Mouse (Mus musculus): ENCODE results near the gene Sall1. TPM values are rescaled to one million over a fixed set of nuclear protein-coding genes. Genes with fewer than 3 reads are reported as not detected.

Sall1 gene
- polyA plus RNA-seq, 1 experiment from 2014 or later: 5.8 TPM

GRCm38 (mm10) chr8:89026139-89026520 is 17.8 kb downstream of the Sall1 start:
- H3K4me2 ChIP-seq (ENCODE audit: low read length): peak overlapping the region; percentile 62
- no peak overlapping the region; the same call in 1 of the 2 replicates for H3K4me3 ChIP-seq (ENCODE audit: low read depth, low read length)
- peaks cover 3% of the 10 kb centered on the region; the same call in 1 of the 2 replicates for H3K27me3 ChIP-seq (ENCODE audit: control insufficient read depth, insufficient read depth, low read depth, low read length)
- H3K9ac ChIP-seq (ENCODE audit: low read depth, low read length): no peak overlapping the region
- no peak for ATAC-seq
- no peaks in the 10 kb centered on the region for H3K9me3 ChIP-seq (replicated peaks; ENCODE audit: control insufficient read depth, low read length, poor library complexity, severe bottlenecking)
- no peak overlapping the region for H3K27ac ChIP-seq (ENCODE audit: low read length)
- WGBS: 11% methylated on average over 12 of the region's 13 CpGs
- no peaks in the 10 kb centered on the region for H3K36me3 ChIP-seq (ENCODE audit: control insufficient read depth, insufficient read depth, low read length)
- peaks cover 10% of the 10 kb centered on the region for H3K4me1 ChIP-seq (ENCODE audit: control insufficient read depth, insufficient read depth, low read length)

- no peak overlapping the region for H3K27ac ChIP-seq (ENCODE audit: low read length)
- H3K4me3 ChIP-seq (ENCODE audit: low read depth, low read length): peak overlapping the region; percentile 36
- peak; percentile 85 for ATAC-seq
- no peak overlapping the region for H3K9ac ChIP-seq (ENCODE audit: low read depth, low read length)
- WGBS: 4% methylated on average over 53 of the region's 55 CpGs
- H3K9me3 ChIP-seq (replicated peaks; ENCODE audit: control insufficient read depth, low read length, poor library complexity, severe bottlenecking): no peaks in the 10 kb centered on the region
- H3K36me3 ChIP-seq (ENCODE audit: control insufficient read depth, insufficient read depth, low read length): no peaks in the 10 kb centered on the region
- peaks cover 10% of the 10 kb centered on the region for H3K4me1 ChIP-seq (ENCODE audit: control insufficient read depth, insufficient read depth, low read length)
- peaks cover 3% of the 10 kb centered on the region; the same call in 1 of the 2 replicates for H3K27me3 ChIP-seq (ENCODE audit: control insufficient read depth, insufficient read depth, low read depth, low read length)
- H3K4me2 ChIP-seq (ENCODE audit: low read length): peak overlapping the region; percentile 62
These were observed 18.5 kb downstream of the Sall1 start for GRCm38 (mm10) chr8:89025281-89026138.

GRCm38 (mm10) chr8:89024796-89025195 is 19.2 kb downstream of the Sall1 start:
- no peak overlapping the region for H3K4me3 ChIP-seq (ENCODE audit: low read depth, low read length)
- 23% methylated on average over 6 of the region's 6 CpGs for WGBS

GRCm38 (mm10) chr8:89021139-89021538 is 22.8 kb downstream of the Sall1 start:
- H3K9me3 ChIP-seq (replicated peaks; ENCODE audit: control insufficient read depth, low read length, poor library complexity, severe bottlenecking): no peaks in the 10 kb centered on the region
- H3K27me3 ChIP-seq (ENCODE audit: control insufficient read depth, insufficient read depth, low read depth, low read length): peaks cover 3% of the 10 kb centered on the region
- ATAC-seq: no peak
- WGBS: 22% methylated on average over 5 of the region's 5 CpGs
- no peak overlapping the region for H3K27ac ChIP-seq (ENCODE audit: low read length)
- no peak overlapping the region for H3K4me2 ChIP-seq (ENCODE audit: low read length)
- peaks cover 10% of the 10 kb centered on the region for H3K4me1 ChIP-seq (ENCODE audit: control insufficient read depth, insufficient read depth, low read length)
- no peak overlapping the region for H3K9ac ChIP-seq (ENCODE audit: low read depth, low read length)
- no peak overlapping the region for H3K4me3 ChIP-seq (ENCODE audit: low read depth, low read length)
- no peaks in the 10 kb centered on the region for H3K36me3 ChIP-seq (ENCODE audit: control insufficient read depth, insufficient read depth, low read length)

More at GRCm38 (mm10) chr8:89024796-89025195, 19.2 kb downstream of the Sall1 start:
- peaks cover 10% of the 10 kb centered on the region for H3K4me1 ChIP-seq (ENCODE audit: control insufficient read depth, insufficient read depth, low read length)
- no peak for ATAC-seq
- H3K36me3 ChIP-seq (ENCODE audit: control insufficient read depth, insufficient read depth, low read length): no peaks in the 10 kb centered on the region
- peaks cover 3% of the 10 kb centered on the region for H3K27me3 ChIP-seq (ENCODE audit: control insufficient read depth, insufficient read depth, low read depth, low read length)
- no peak overlapping the region for H3K27ac ChIP-seq (ENCODE audit: low read length)
- H3K9ac ChIP-seq (ENCODE audit: low read depth, low read length): no peak overlapping the region
- no peak overlapping the region for H3K4me2 ChIP-seq (ENCODE audit: low read length)
- no peaks in the 10 kb centered on the region for H3K9me3 ChIP-seq (replicated peaks; ENCODE audit: control insufficient read depth, low read length, poor library complexity, severe bottlenecking)

- no peaks in the 10 kb centered on the region for H3K4me1 ChIP-seq (ENCODE audit: control insufficient read depth, insufficient read depth, low read length)
- WGBS: 87% methylated on average over 4 of the region's 4 CpGs
- peaks cover 3% of the 10 kb centered on the region for H3K27me3 ChIP-seq (ENCODE audit: control insufficient read depth, insufficient read depth, low read depth, low read length)
- H3K27ac ChIP-seq (ENCODE audit: low read length): no peak overlapping the region
- H3K4me3 ChIP-seq (ENCODE audit: low read depth, low read length): no peak overlapping the region
- no peaks in the 10 kb centered on the region for H3K36me3 ChIP-seq (ENCODE audit: control insufficient read depth, insufficient read depth, low read length)
- no peak overlapping the region for H3K9ac ChIP-seq (ENCODE audit: low read depth, low read length)
- no peak overlapping the region for H3K4me2 ChIP-seq (ENCODE audit: low read length)
- no peak for ATAC-seq
- no peaks in the 10 kb centered on the region for H3K9me3 ChIP-seq (replicated peaks; ENCODE audit: control insufficient read depth, low read length, poor library complexity, severe bottlenecking)
These were observed 26.1 kb downstream of the Sall1 start for GRCm38 (mm10) chr8:89017891-89018290.

GRCm38 (mm10) chr8:89016465-89017070 is 27.4 kb downstream of the Sall1 start:
- Histone ChIP-seq H3K4me1 (ENCODE audit: control insufficient read depth, insufficient read depth, low read length) (no peaks in the 10 kb centered on the region), H3K9ac (ENCODE audit: low read depth, low read length) (no peak overlapping the region), H3K9me3 (replicated peaks; ENCODE audit: control insufficient read depth, low read length, poor library complexity, severe bottlenecking) (no peaks in the 10 kb centered on the region), H3K4me3 (ENCODE audit: low read depth, low read length) (no peak overlapping the region), H3K27me3 (ENCODE audit: control insufficient read depth, insufficient read depth, low read depth, low read length) (no peaks in the 10 kb centered on the region; the same call in 1 of the 2 replicates), H3K27ac (ENCODE audit: low read length) (no peak overlapping the region), H3K4me2 (ENCODE audit: low read length) (no peak overlapping the region), H3K36me3 (ENCODE audit: control insufficient read depth, insufficient read depth, low read length) (no peaks in the 10 kb centered on the region)
- 85% methylated on average over 7 of the region's 7 CpGs for WGBS
- no peak for ATAC-seq

- no peak overlapping the region for H3K9ac ChIP-seq (ENCODE audit: low read depth, low read length)
- no peaks in the 10 kb centered on the region; the same call in 1 of the 2 replicates for H3K27me3 ChIP-seq (ENCODE audit: control insufficient read depth, insufficient read depth, low read depth, low read length)
- H3K36me3 ChIP-seq (ENCODE audit: control insufficient read depth, insufficient read depth, low read length): no peaks in the 10 kb centered on the region
- H3K4me3 ChIP-seq (ENCODE audit: low read depth, low read length): no peak overlapping the region
- no peak overlapping the region for H3K4me2 ChIP-seq (ENCODE audit: low read length)
- ATAC-seq: no peak
- H3K4me1 ChIP-seq (ENCODE audit: control insufficient read depth, insufficient read depth, low read length): no peaks in the 10 kb centered on the region
- no peak overlapping the region for H3K27ac ChIP-seq (ENCODE audit: low read length)
- WGBS: 68% methylated on average over 6 of the region's 6 CpGs
- no peaks in the 10 kb centered on the region for H3K9me3 ChIP-seq (replicated peaks; ENCODE audit: control insufficient read depth, low read length, poor library complexity, severe bottlenecking)
These were observed 28.4 kb downstream of the Sall1 start for GRCm38 (mm10) chr8:89015539-89015938.

- WGBS: 89% methylated on average over 6 of the region's 6 CpGs
- Histone ChIP-seq H3K4me1 (ENCODE audit: control insufficient read depth, insufficient read depth, low read length) (no peaks in the 10 kb centered on the region), H3K4me2 (ENCODE audit: low read length) (no peak overlapping the region), H3K27me3 (ENCODE audit: control insufficient read depth, insufficient read depth, low read depth, low read length) (peaks cover 6% of the 10 kb centered on the region; the same call in 1 of the 2 replicates), H3K36me3 (ENCODE audit: control insufficient read depth, insufficient read depth, low read length) (no peaks in the 10 kb centered on the region), H3K27ac (ENCODE audit: low read length) (no peak overlapping the region), H3K9me3 (replicated peaks; ENCODE audit: control insufficient read depth, low read length, poor library complexity, severe bottlenecking) (no peaks in the 10 kb centered on the region), H3K9ac (ENCODE audit: low read depth, low read length) (no peak overlapping the region), H3K4me3 (ENCODE audit: low read depth, low read length) (no peak overlapping the region)
- no peak for ATAC-seq
These were observed 31.0 kb downstream of the Sall1 start for GRCm38 (mm10) chr8:89012853-89013534.
